Mouse (Mus musculus): ENCODE results near the gene Fam166b. TPM values are rescaled to one million over a fixed set of nuclear protein-coding genes. Genes with fewer than 3 reads are reported as not detected.

Fam166b gene
- polyA plus RNA-seq, 2 experiments: 0.14 to 0.20 TPM

- H3K9me3 ChIP-seq (ENCODE audit: control insufficient read depth, low read length): no peaks in the 10 kb centered on the region
- 0 out of 2 replicates have a peak overlapping the region, but pooled peaks have one; percentile 32 for H3K9ac ChIP-seq (ENCODE audit: low read depth, low read length, severe bottlenecking)
- no peak overlapping the region for H3K4me2 ChIP-seq (replicated peaks; ENCODE audit: low read depth, low read length, severe bottlenecking)
- H3K27ac ChIP-seq (replicated peaks; ENCODE audit: low read depth, low read length): 0 out of 2 replicates have a peak overlapping the region, but pooled peaks have one; percentile 49
- ATAC-seq (ENCODE audit: low FRiP score, low read depth): peak; percentile 72
- no peak overlapping the region for H3K4me3 ChIP-seq (replicated peaks; ENCODE audit: low read length)
- H3K4me1 ChIP-seq (ENCODE audit: control insufficient read depth, insufficient read depth, low read length): peaks cover 47% of the 10 kb centered on the region
- H3K36me3 ChIP-seq (ENCODE audit: control insufficient read depth, insufficient read depth, low read length): no peaks in the 10 kb centered on the region
- WGBS: 33% methylated on average over 17 of the region's 17 CpGs
- TF ChIP-seq POLR2A (IDR thresholded peaks at IDR 0.05; ENCODE audit: borderline replicate concordance, extremely low read depth, insufficient read depth, insufficient read length): no peak
- H3K27me3 ChIP-seq (ENCODE audit: control insufficient read depth, insufficient read depth, low read length): no peaks in the 10 kb centered on the region
- peak; percentile 84 for DNase-seq (ENCODE audit: low spot score)
These were observed 30.1 kb downstream of the Fam166b start for GRCm38 (mm10) chr4:43398829-43399331.

- Histone ChIP-seq H3K27ac (replicated peaks; ENCODE audit: low read depth, low read length) (no peak overlapping the region; the same call in 1 of the 2 replicates), H3K27me3 (ENCODE audit: control insufficient read depth, insufficient read depth, low read length) (no peaks in the 10 kb centered on the region), H3K36me3 (ENCODE audit: control insufficient read depth, insufficient read depth, low read length) (no peaks in the 10 kb centered on the region), H3K9ac (ENCODE audit: low read depth, low read length, severe bottlenecking) (no peak overlapping the region), H3K4me1 (ENCODE audit: control insufficient read depth, insufficient read depth, low read length) (peaks cover 47% of the 10 kb centered on the region), H3K9me3 (ENCODE audit: control insufficient read depth, low read length) (no peaks in the 10 kb centered on the region), H3K4me2 (replicated peaks; ENCODE audit: low read depth, low read length, severe bottlenecking) (no peak overlapping the region), H3K4me3 (replicated peaks; ENCODE audit: low read length) (no peak overlapping the region)
- DNase-seq (ENCODE audit: low spot score) (no peak), ATAC-seq (ENCODE audit: low FRiP score, low read depth) (no peak)
- 50% methylated on average over 4 of the region's 4 CpGs for WGBS
- no peak for TF ChIP-seq POLR2A (IDR thresholded peaks at IDR 0.05; ENCODE audit: borderline replicate concordance, extremely low read depth, insufficient read depth, insufficient read length)
These were observed 30.9 kb downstream of the Fam166b start for GRCm38 (mm10) chr4:43398014-43398413.

- Histone ChIP-seq H3K27ac (replicated peaks; ENCODE audit: low read depth, low read length) (no peak overlapping the region), H3K36me3 (ENCODE audit: control insufficient read depth, insufficient read depth, low read length) (no peaks in the 10 kb centered on the region), H3K4me2 (replicated peaks; ENCODE audit: low read depth, low read length, severe bottlenecking) (no peak overlapping the region), H3K9ac (ENCODE audit: low read depth, low read length, severe bottlenecking) (no peak overlapping the region), H3K4me3 (replicated peaks; ENCODE audit: low read length) (no peak overlapping the region), H3K4me1 (ENCODE audit: control insufficient read depth, insufficient read depth, low read length) (peaks cover 40% of the 10 kb centered on the region), H3K27me3 (ENCODE audit: control insufficient read depth, insufficient read depth, low read length) (no peaks in the 10 kb centered on the region), H3K9me3 (ENCODE audit: control insufficient read depth, low read length) (no peaks in the 10 kb centered on the region)
- DNase-seq (ENCODE audit: low spot score): no peak
- TF ChIP-seq POLR2A (IDR thresholded peaks at IDR 0.05; ENCODE audit: borderline replicate concordance, extremely low read depth, insufficient read depth, insufficient read length): no peak
- ATAC-seq (ENCODE audit: low FRiP score, low read depth): no peak
- WGBS: 73% methylated on average over 5 of the region's 5 CpGs
These were observed 32.6 kb downstream of the Fam166b start for GRCm38 (mm10) chr4:43396381-43396780.

DNA sequence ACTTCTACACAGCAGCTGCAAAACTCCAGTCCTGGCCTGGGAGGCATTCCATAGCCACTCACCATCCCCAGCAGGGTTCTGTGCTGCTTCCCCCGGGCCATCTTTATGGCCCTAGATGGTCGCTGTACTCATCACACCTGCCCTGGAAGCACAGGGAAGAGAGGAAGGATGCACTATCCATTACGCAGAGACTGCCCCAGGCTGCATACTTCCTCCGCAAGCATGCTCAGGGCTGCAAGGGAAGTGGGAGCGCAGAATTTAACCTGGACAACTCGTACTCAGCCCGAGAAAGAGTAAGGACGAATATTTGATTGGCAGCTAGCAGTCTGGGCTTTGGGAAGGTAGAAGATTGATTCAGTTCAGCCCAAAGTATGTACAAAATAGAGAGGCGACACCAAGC, 33.1 kb downstream of the Fam166b start:
- ATAC-seq (ENCODE audit: low FRiP score, low read depth) (no peak), DNase-seq (ENCODE audit: low spot score) (no peak)
- peaks cover 35% of the 10 kb centered on the region for H3K4me1 ChIP-seq (ENCODE audit: control insufficient read depth, insufficient read depth, low read length)
- 69% methylated on average over 9 of the region's 9 CpGs for WGBS
- H3K9me3 ChIP-seq (ENCODE audit: control insufficient read depth, low read length): no peaks in the 10 kb centered on the region
- H3K27me3 ChIP-seq (ENCODE audit: control insufficient read depth, insufficient read depth, low read length): no peaks in the 10 kb centered on the region
- H3K4me2 ChIP-seq (replicated peaks; ENCODE audit: low read depth, low read length, severe bottlenecking): no peak overlapping the region
- no peak overlapping the region for H3K27ac ChIP-seq (replicated peaks; ENCODE audit: low read depth, low read length)
- H3K4me3 ChIP-seq (replicated peaks; ENCODE audit: low read length): no peak overlapping the region
- TF ChIP-seq POLR2A (IDR thresholded peaks at IDR 0.05; ENCODE audit: borderline replicate concordance, extremely low read depth, insufficient read depth, insufficient read length): no peak
- H3K9ac ChIP-seq (ENCODE audit: low read depth, low read length, severe bottlenecking): no peak overlapping the region
- no peaks in the 10 kb centered on the region for H3K36me3 ChIP-seq (ENCODE audit: control insufficient read depth, insufficient read depth, low read length)

DNA sequence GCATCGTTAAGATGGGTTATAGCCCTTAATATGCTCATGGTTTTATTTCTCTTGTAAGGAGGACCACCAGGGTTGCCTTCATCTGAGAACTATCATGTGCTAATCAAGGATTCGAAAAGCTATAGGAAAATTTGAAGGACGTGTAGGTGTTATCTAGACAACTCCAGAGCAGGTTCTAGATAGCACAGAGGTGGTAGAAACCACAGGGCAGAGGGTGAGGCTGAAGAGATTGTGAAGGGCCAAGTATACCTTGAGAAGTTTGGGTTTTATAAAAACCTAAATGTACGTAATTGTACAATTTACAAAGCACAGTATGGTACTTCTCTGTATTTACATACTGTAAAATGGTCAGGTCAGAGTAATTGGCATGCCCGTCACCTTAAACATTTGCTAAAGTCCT, 33.8 kb downstream of the Fam166b start:
- peaks cover 31% of the 10 kb centered on the region for H3K4me1 ChIP-seq (ENCODE audit: control insufficient read depth, insufficient read depth, low read length)
- H3K9ac ChIP-seq (ENCODE audit: low read depth, low read length, severe bottlenecking): no peak overlapping the region
- TF ChIP-seq POLR2A (IDR thresholded peaks at IDR 0.05; ENCODE audit: borderline replicate concordance, extremely low read depth, insufficient read depth, insufficient read length): no peak
- H3K27ac ChIP-seq (replicated peaks; ENCODE audit: low read depth, low read length): peak overlapping the region; percentile 45; the same call in 1 of the 2 replicates
- WGBS: 85% methylated on average over 5 of the region's 5 CpGs
- no peak overlapping the region for H3K4me3 ChIP-seq (replicated peaks; ENCODE audit: low read length)
- no peaks in the 10 kb centered on the region for H3K36me3 ChIP-seq (ENCODE audit: control insufficient read depth, insufficient read depth, low read length)
- H3K9me3 ChIP-seq (ENCODE audit: control insufficient read depth, low read length): no peaks in the 10 kb centered on the region
- no peak for ATAC-seq (ENCODE audit: low FRiP score, low read depth)
- H3K27me3 ChIP-seq (ENCODE audit: control insufficient read depth, insufficient read depth, low read length): no peaks in the 10 kb centered on the region
- no peak overlapping the region for H3K4me2 ChIP-seq (replicated peaks; ENCODE audit: low read depth, low read length, severe bottlenecking)
- DNase-seq (ENCODE audit: low spot score): no peak

All from limb, embryonic 14.5 days (tissue).